Mouse (Mus musculus) cerebellum, postnatal 10 days (tissue): ENCODE measurements around the gene Padi6.
A peak's percentile ranks its signal among the peaks of the same experiment; 100 is the strongest.

ENCODE experiments used
- DNase-seq, 2 experiments: peaks; one replicate each; pipeline ENCODE4 v3.0.0; 2021; ENCODE audit warnings: mixed read lengths in 2 of 2

The Padi6 gene

DNA sequence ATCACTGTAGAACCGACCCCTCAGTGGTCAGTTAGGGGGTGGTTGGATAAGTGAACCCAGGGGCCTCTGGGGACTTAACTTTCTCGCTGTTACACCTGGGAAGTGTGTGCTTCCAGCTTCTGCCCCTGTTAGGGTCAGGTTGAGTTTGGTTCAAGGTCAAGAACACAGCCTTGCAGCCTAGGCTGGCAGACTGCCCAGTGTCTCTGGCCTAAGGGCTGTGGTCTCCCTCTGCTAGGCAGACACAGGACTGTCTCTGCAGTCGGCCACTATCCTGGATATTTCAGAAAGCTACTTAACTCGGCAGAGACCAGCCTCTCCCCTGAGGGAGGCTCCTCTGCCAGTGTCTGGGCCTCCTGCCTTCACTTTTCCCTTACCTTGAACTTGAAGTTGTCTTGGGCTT is 38.3 kb downstream of the Padi6 start:
- peak in 1 of 2 experiments; percentile 60 for DNase-seq

DNA sequence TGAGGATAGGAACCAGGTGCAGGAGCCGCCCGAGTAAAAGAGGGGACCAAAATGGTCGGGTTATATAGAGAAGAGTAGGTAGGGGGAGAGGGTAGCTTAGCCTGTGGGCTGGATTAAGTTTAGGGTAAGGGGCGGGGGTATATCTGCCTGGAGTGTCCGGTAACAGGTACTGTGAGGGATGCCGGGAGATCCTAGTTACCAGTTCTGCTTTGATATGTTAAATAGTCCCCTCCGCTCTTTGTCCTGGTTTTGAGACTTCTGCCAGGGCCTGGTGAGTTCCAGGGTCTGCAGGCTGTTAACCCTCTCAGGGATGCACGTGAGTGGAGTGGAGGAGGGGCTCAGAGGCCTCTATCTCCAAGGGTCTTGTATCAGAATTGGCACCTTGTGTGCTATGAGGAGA is 38.8 kb downstream of the Padi6 start:
- no peak for DNase-seq

DNA sequence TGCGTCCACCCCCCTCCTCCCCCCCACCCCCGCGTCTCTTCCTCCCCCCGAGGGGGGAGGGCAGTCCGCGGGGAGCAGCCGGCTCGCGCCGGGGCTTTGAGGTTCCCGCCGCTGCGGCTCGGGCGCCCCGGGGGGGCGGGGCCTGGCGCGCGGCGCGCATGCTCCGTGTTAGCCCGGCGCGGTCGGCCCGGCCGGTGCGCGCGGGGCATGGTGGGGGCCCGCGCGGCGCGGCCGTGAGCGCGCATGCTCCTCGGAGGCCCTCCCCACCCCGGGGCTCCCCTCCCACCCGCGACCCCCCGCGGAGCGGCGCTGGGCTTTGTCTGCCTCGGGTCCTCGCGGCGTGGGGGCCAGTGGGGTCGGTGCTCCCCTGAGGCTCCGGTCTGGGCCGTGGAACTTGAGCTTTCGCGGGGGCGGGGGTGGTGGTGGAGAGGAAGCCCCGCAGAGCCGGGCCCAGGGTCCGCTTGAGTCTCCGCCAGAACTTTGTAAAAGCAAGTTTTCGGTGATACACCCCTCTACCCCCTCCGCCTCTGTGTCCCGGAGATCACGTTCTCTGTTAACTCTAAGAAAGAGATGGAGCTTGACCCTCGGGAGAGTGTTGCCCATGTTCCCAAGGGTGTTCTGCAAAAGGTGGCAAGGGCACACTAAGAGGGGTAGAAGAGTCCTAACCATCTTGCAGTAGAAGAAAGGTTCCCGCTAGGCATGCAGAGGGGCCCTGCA is 39.7 kb downstream of the Padi6 start:
- DNase-seq: peak; percentile 76 to 86

DNA sequence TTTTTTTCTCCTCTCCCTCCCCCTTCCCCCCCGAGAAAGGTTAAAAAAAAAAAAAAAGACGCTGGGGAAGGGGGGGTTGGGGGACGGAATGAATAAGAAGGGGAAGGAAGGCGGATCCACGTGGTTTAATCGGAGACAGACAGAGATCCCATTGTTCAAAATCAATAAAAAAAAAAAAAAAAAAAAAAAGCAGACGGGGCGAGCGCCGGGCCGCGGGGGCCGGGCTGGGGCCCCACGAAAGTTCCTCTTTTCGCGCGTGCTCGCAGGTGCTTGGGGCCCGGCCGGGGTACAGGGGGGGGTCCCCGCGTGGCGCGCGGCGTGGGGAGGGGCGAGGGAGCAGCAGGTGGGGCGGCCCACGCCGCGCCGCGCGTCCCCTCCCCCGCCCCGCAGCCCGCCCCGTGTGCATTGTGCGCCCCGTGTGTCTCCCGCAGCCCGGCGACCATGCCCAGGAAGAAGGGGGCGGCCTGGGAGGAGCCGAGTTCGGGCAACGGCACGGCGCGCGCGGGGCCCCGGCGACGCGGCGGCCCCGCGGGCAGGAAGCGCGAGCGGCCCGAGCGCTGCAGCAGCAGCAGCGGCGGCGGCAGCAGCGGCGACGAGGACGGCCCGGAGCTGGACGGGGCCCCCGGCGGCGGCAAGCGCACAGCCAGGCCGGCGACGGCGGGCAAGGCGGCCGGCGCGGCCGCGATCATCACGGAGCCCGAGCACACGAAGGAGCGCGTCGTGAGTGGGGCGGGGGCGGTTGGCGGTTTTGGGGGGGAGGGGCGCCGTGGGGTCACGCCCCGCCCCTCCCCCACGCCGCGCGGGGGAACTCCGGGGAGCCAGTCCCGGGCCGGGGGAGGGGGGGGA is 40.5 kb downstream of the Padi6 start:
- DNase-seq: peak; percentile 53 to 57

DNA sequence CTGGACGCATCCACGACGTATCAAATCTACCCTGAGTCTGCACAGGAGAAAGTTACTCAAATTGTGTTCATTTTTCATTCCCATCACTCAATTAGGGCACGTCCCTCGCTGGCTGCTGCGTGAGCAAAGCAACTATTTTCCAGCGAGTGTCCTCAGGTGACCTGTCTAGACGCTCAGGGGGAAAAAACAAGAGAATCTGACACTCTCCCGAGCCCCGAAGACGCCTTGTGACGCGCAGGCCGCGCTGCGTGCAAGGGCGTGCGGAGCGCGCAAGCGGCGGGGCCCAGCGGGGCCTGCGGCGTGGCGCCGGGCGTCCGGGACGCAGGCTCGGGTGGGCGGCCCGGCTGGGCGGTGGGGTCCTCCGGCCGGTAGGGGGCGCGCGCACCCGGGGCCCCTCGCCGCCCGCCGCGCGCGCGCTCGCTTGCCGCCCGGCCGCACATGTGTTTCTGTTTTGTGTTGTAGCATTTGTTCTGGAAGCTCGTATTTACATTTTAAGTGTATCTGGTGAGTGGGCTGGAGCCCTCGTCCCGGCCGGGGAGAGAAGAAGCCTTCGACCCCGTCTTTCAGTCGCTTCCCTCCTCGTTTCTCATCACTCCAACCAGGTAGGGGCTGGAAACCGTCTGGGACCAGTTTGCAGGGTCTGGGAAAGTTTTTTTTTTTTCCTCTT is 41.3 kb downstream of the Padi6 start:
- DNase-seq: peak; percentile 91

DNA sequence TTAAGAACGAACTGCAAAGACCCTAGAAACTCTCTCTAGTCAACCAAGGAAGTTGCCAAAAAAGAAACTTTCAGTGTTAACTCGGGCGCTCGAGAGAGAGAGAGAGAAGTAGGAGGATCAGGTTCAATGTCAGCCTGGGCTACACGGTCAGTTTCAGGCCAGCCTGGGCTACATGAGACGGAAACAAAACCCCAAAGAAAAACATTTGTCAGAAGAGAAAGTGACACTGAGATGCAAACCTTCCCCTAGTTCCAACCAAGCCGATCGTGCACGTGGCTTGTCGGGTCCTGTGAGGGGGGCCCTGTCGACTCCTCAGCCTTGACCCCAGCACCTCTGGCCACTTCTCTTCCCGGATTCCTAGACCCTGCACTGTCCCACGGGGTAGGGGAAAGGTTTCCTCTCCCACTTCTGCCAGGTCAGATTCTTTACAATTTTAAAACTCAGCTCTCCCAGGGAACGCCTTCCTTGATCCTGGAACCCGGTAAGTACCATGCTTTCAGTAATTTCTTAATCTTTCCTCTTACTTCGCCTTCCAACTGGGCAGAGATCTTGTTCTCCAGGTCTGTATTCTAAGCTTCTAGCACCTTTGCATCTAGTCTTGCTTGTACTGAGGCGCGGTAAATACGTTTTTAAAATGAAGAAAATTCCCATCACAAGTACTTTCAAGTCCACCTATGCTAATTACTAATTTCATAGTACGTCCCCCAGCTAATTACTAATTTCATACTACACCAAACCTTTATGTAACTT is 42.0 kb downstream of the Padi6 start, which contains the start of gene Rcc2:
TSS of gene Rcc2 (plus strand) at position 273 of the 750 bp plus-strand sequence.
- DNase-seq: no peak

DNA sequence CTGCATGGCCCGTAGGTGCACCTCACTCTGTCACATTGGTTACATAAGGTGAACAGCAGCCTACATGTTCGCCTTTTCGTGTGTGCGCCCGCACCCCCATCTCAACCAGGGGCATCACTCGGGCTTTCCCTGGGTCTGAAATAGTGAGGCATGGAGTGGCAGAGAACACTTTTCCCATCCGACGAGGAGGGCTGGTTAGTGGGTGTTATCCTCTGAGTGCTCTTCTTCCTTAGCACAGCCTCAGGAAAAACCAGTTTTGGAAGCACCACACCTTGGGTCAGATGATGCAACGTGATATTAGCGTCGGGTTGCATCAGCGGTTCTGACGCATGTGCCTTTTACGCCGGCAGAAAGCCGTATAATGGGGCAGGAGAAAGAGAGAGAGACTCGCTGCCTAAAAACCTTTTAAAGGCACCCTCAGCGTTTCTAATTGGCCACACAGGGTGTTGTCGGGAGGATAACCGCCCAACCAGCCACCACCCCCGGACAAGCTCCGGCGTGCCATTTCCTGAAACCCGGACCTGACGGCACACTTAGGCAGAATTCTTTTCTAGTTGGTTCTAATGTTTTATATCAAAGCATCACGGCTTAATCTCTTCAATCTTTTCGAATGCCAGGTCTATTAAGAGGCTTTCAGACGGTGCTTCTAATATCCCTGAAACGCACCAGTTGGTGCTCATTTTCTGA is 42.9 kb downstream of the Padi6 start:
- DNase-seq: peak in 1 of 2 experiments; percentile 35

DNA sequence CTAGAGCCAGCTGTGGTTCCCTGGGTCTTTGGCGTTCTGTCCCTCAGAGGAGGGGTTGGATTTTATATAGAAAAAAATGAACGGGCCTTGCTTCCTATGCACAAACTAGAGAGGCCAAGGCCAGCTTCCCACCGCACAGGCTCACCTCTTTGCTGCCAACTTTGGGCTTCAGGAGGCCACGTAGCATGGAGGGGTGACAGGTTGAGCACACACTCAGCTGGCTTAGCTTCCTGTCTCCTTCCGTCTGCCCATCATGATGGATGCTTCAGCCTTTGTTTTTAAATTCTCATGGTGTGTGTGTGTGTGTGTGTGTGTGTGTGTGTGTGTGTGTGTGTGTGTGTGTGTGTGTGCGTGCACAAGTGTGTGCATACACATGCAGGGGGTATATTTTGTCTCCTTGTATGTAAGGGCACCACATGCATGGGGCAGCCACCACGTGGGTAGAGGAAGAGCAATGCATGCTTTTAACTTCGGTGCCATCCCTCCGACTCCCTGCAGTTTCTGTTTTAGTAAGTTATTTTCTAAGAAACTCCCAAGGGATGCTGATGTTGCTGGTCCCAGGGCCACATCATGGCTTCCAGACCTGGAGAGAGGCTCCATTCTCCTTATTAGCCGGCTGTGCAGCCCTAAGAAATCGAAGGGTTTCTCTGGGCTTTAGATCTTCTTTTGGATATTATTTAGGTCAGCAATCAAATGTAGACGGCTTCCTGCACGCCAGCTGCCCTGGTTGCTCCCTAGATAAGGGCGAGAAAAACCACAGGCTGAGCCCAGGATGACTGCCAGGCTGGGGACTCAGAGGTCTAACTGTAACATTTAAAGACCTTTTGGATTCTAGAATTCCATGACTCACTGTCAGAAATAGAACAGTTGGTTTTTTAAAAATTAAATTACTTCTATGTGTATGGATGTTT is 46.5 kb downstream of the Padi6 start:
- no peak for DNase-seq

DNA sequence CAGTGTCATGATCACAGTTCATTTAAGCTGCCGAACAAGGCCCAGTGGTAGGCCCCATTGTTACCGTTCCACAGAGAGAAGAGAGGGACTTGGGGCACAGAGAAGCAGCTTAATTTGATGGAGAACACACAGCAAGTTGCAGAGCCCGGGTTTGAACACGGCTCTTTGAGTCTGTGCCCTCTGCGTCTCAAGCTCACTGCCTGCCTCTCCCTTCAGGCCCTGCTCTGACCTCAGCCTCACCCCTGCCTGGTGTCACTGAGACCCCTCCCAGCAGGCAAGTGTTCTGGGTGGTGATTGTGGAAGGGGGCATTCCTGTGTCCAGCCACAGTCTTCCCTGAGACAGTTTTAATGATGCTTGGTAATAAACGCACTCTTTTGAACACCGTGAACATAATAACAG is 47.3 kb downstream of the Padi6 start:
- no peak for DNase-seq

DNA sequence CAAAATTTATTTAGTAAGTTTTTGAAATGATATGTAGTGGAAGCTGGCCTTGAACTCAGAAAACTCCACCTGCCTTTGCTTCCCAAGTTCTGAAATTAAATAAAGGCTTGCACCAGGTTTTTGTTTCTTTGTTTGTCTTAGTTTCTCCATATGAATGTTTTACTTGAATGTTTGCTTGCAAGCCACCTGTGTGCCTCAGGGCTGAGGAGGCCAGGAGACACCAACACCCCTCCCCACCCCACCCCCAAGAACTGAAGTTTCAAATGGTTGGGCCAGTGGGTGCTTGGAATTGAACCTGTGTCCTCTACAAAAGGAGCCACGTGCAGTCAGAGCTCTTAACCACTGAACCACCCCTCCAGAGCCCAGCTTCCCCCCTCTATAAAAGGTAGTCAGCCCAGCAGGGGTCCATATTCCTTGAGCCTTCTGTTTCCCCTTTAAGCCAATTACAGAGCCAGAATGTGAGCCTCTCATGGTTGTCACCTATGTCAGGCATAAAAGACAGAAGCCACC is 47.8 kb downstream of the Padi6 start:
- no peak for DNase-seq

DNA sequence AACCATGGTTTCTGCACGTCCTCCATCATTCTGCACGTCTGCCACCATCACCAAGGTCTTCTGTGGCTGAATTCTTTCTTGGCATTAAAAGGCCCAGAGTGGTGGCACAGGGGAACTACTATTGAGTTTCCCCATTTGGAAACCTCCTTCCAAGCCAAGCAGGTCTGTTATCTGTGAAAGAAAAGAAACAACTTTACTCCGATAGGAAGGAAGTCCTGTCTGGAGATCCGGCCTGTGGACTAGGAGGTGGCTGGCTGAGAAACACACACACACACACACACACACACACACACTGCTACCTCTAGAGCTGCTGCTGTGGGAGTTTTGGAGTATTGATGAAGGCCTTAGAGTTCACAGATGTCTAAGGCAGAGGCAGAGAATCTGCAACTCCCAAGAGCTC is 48.9 kb downstream of the Padi6 start:
- no peak for DNase-seq

DNA sequence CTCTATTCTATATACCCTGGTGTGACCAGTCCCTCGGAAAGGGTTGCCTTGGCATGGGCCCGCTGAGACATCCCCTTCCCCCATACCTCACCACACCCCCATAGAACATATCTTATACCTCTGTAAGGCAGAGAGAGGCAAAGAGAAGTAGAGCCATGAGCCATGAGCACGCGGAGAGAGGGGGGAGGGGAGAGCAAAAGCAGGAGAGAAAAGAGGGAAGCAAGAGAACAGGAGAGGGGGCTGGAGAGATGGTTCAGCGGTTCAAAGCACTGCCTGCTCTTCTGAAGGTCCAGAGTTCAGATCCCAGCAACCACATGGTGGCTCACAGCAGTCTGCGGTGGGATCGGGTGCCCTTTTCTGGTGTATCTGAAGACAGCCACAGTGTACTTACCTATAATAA is 51.0 kb downstream of the Padi6 start:
- no peak for DNase-seq

DNA sequence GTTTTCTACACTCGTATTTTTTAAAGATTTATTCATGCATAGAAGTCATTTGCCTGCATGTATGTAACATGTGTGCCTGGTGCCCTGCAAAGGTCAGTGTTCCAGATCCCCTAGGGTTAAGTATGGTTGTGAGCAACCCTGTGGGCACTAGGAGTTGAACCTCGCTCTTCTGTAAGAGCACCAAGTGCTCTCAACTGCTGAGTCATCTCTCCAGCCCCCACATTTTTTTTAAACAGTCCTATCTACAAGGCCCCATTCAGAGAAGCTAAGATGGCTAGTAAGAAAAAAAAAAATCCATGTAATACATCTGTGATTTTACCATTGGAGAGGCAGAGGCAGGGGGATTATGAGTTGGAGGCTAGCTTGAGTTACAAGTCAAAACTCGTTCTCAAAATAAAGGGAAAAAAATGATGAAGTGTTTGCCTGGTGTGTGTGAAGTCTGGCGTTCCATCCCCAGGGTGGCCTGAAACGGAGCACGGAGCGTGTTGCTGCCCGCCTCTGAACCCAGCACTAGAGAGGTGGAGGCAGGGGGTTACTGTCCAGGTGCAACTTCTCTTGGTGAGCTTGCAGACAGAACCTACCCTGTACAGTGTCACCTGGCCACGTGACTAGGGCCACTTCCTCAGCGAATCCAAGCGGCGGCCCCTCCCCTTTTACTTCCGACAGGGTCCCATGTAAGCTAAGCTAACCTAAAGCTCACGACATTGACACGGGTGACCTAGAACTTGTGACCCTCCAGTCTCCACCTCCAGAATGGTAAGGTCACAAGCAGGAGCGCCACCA is 52.4 kb downstream of the Padi6 start:
- DNase-seq: no peak

DNA sequence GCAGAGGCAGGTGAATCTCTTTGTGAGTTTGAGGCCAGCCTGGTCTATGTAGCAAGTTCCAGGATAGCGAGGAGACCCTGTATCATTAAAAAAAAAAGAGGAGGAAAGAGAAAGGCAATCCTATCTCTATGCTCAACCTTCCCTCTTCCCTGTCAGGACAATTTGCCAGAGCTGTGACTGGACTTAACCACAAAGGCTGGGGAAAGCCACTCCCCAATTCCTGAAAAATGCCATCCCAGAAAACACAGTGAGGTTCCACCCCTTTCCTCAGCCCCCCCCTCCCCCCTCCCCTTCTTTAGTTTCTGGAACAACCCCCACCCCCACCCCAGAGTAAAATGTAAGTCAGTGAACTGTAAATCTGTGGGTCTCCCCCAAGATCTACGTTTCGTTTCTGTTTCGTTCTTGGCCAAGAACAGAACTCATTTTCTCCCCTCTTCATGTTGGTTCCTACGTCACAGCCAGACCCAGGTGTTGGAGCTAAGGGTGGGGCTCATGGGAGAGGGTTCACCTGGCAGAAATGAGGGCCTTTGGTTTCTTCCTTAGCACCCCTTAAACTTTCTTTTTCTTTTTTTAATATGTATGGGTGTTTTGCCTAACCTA is 53.5 kb downstream of the Padi6 start:
- DNase-seq: no peak

DNA sequence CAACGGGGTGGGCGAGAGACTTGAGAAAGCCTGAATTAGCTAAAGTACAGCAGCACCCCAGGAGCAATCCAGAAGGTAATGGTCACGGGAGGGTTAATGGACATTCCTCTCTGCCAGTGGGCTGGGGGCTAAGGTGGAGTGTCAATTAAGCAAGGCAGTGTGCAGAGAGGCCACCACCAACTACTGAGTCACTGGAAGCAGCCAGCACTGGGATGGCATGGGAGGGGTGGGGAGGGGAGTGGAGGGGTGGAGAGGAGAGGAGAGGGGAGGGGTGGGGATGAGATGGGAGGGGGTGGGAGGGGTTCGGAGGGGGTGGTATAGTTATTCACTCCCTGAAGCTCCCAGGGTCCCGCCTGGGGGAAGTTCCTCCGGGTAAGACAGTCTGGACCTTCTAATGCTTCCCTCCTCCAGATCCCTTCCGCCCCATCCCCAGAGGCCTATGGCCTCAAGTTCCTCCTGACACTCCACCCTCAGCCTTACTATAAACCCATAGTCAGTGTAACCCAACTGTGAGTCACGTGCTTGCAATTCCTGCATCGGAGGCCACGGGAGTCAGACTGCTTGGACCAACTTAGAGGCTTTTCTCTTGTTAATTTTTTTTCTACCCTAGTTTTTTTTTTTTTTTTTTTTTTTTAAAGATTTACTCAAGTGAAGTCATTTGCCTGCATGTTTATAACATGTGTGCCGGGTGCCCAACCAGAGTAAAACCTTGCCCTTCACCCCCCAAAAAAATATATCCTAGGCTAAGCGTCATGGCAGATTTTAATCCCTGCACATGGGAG is 54.2 kb downstream of the Padi6 start:
- DNase-seq: no peak

DNA sequence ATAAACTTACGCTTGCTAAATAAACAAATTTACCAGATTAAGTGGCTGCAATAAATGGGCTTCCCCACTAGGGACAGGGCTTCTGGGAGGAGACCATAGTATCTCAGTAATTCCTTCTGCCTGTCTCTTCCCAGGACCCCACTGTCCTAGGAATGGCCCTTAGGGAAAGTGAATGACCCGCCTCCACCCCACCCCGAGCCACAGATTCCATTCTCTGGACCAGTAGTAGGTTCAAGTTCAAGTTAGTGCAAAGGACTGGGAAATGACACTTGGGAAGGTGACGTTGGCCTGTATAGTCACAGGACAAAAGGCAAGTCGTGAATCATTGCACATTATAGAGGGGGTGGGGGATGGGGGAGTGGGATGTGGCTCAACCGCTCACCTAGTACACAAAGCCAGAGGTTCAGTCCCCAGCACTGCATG is 57.6 kb downstream of the Padi6 start:
- no peak for DNase-seq

DNA sequence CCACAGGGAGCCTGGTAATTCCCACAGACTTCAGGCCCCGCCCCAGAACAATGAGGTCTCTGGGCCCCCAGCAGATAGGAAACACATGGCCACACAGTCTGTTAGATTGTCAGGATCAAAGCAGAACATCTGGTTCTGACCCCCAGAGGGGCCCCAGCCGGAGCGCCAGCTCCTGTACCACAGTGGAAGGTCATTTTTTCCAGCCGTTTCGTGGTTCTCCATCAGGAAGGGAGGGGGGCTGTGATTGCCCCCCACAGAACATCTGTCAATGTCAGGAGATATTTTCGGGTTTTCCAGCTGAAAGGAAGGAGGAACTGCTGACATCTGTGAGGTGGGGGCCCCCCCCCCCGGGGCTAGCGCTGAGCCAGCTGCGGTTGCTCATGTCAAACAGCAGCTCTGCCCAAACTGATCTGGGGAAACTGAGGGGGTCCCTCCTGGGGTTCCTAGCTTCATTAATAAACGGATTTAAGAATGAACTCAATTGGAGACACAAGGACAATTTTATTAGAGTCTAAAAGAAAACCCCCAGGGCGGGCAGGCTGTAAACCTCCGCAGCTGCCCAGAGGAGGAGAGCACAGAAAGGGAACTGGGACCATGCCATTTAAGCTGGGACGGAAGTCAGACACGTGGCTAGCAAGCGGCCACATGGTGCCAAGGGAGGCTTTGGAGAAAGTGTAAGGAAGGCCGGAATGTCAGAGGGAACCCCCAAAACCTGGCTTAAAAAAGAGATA is 58.1 kb downstream of the Padi6 start:
- no peak for DNase-seq

DNA sequence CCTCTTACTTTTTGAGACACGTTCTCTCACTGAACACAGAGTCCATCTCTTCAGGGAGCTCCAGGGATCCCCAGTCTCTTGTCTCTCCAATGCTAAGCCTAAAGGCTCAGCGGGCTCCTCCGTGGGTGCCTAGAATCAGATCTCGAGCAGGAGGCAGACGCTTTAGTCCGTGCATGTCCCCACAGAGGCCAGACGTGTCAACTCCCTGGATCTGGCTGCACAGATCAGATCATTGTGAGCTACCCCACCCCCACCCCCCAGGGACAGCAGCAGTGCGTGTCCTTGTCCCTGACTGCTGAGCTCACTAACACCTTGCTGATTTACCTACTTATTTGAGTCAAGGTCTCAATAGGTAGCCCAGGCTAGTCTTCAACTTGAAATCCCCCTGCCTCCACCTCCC is 58.8 kb downstream of the Padi6 start:
- no peak for DNase-seq
